Mouse (Mus musculus) MEL (cell line): ENCODE results near the gene Chrd. TPM values are rescaled to one million over a fixed set of nuclear protein-coding genes. Genes with fewer than 3 reads are reported as not detected.

Experiments
- DNase-seq: peaks from one replicate; pipeline ENCODE4 v3.0.0; 2011; ENCODE audit warnings: low read depth, low spot score
- H3K27ac ChIP-seq: 2 replicates; pipeline ENCODE4 v1.5.1; 2012; ENCODE audit warnings: low read depth, mild to moderate bottlenecking, control low read depth, low read length, moderate library complexity; ENCODE audit not compliant: control insufficient read depth
- H3K27me3 ChIP-seq, 2 experiments: fragments of 150-350 bp in 1 of 2; sonication (generic) in 1 of 2; 2 replicates each; pipeline ENCODE4 v1.6.1; 2012; ENCODE audit warnings: low read length in 2 of 2, mild to moderate bottlenecking in 2 of 2, improper control_type of control experiment in 1 of 2, moderate library complexity in 1 of 2; ENCODE audit not compliant: insufficient read depth in 2 of 2, control insufficient read depth in 1 of 2
- H3K36me3 ChIP-seq, 2 experiments: 2 replicates each; pipeline ENCODE4 v1.6.1; 2012 to 2014; ENCODE audit warnings: low read length in 2 of 2, improper control_type of control experiment in 1 of 2, inconsistent platforms in 1 of 2, mild to moderate bottlenecking in 1 of 2; ENCODE audit not compliant: insufficient read depth in 2 of 2, control insufficient read depth in 1 of 2
- H3K4me1 ChIP-seq, 2 experiments: fragments of 150-350 bp in 1 of 2; sonication (generic) in 1 of 2; 2 replicates each; pipeline ENCODE4 v1.6.1; 2012; ENCODE audit warnings: low read length in 2 of 2, improper control_type of control experiment in 1 of 2, mild to moderate bottlenecking in 1 of 2; ENCODE audit not compliant: insufficient read depth in 2 of 2, control insufficient read depth in 1 of 2
- H3K4me3 ChIP-seq, 2 experiments: fragments of 150-350 bp in 1 of 2; sonication (generic) in 1 of 2; 2 replicates each; pipeline ENCODE4 v1.5.1; 2012; ENCODE audit warnings: low read depth in 2 of 2, low read length in 2 of 2, mild to moderate bottlenecking in 2 of 2, moderate library complexity in 2 of 2, control low read depth in 1 of 2, improper control_type of control experiment in 1 of 2; ENCODE audit not compliant: control insufficient read depth in 1 of 2, insufficient read depth in 1 of 2
- H3K79me2 ChIP-seq: 2 replicates; pipeline ENCODE4 v1.6.1; 2012; ENCODE audit warnings: mild to moderate bottlenecking, low read length, moderate library complexity; ENCODE audit not compliant: control insufficient read depth, poor library complexity, insufficient read depth
- H3K9ac ChIP-seq: 2 replicates; pipeline ENCODE4 v1.6.1; 2012; ENCODE audit warnings: low read depth, mild to moderate bottlenecking, control low read depth, low read length, moderate library complexity; ENCODE audit not compliant: control insufficient read depth, poor library complexity, severe bottlenecking
- H3K9me3 ChIP-seq: fragments of 150-350 bp; sonication (generic); replicated peaks from 2 replicates; pipeline ENCODE4 v1.6.1; 2012; ENCODE audit warnings: mild to moderate bottlenecking, low read length, improper control_type of control experiment, moderate library complexity; ENCODE audit not compliant: insufficient read depth
- CHD2 ChIP-seq: IDR thresholded peaks from 2 replicates; pipeline ENCODE4 v1.6.1; 2011; ENCODE audit warnings: low read length, improper control_type of control experiment
- CTCF ChIP-seq, 3 experiments: IDR thresholded peaks in 2 of 3; conservative IDR thresholded peaks in 1 of 3; 2 replicates each; pipeline ENCODE4 v1.5.1; 2011 to 2012; ENCODE audit warnings: low read length in 3 of 3, low read depth in 2 of 3, mild to moderate bottlenecking in 2 of 3, improper control_type of control experiment in 1 of 3, inconsistent platforms in 1 of 3, mixed read lengths in 1 of 3, moderate library complexity in 1 of 3; ENCODE audit not compliant: control insufficient read depth in 1 of 3, insufficient read depth in 1 of 3, poor library complexity in 1 of 3, severe bottlenecking in 1 of 3
- EP300 ChIP-seq, 2 experiments: IDR thresholded peaks; 2 replicates each; pipeline ENCODE4 v1.6.1; 2011; ENCODE audit warnings: improper control_type of control experiment in 2 of 2, low read length in 2 of 2, low read depth in 1 of 2, mild to moderate bottlenecking in 1 of 2
- ETS1 ChIP-seq: IDR thresholded peaks from 2 replicates; pipeline ENCODE4 v1.6.1; 2012; ENCODE audit warnings: low read depth, mild to moderate bottlenecking, inconsistent platforms, low read length, improper control_type of control experiment, moderate library complexity
- GATA1 ChIP-seq: IDR thresholded peaks from 2 replicates; pipeline ENCODE4 v1.6.1; 2011; ENCODE audit warnings: low read depth, low read length, improper control_type of control experiment
- JUND ChIP-seq: IDR thresholded peaks from 2 replicates; pipeline ENCODE4 v1.6.1; 2011; ENCODE audit warnings: low read depth, mild to moderate bottlenecking, improper control_type of control experiment, low read length
- KAT2A ChIP-seq: conservative IDR thresholded peaks from 2 replicates; pipeline ENCODE4 v1.6.1; 2012; ENCODE audit warnings: low read depth, low read length, improper control_type of control experiment, inconsistent platforms
- MAFK ChIP-seq: IDR thresholded peaks from 2 replicates; pipeline ENCODE4 v1.6.1; 2011; ENCODE audit warnings: low read depth, mild to moderate bottlenecking, low read length, improper control_type of control experiment, borderline replicate concordance
- MAZ ChIP-seq: IDR thresholded peaks from 2 replicates; pipeline ENCODE4 v1.6.1; 2012; ENCODE audit warnings: low read depth, mild to moderate bottlenecking, inconsistent platforms, low read length, improper control_type of control experiment
- POLR2A ChIP-seq, 2 experiments: IDR thresholded peaks; 2 replicates each; pipeline ENCODE4 v1.6.1; 2011 to 2012; ENCODE audit warnings: low read length in 2 of 2, mild to moderate bottlenecking in 2 of 2, control low read depth in 1 of 2, improper control_type of control experiment in 1 of 2, low read depth in 1 of 2, moderate library complexity in 1 of 2; ENCODE audit not compliant: control insufficient read depth in 1 of 2, insufficient read depth in 1 of 2, poor library complexity in 1 of 2
- SIN3A ChIP-seq: IDR thresholded peaks from 2 replicates; pipeline ENCODE4 v1.6.1; 2012; ENCODE audit warnings: low read length, improper control_type of control experiment, inconsistent platforms
- TAL1 ChIP-seq: IDR thresholded peaks from 2 replicates; pipeline ENCODE4 v1.6.1; 2012; ENCODE audit warnings: mild to moderate bottlenecking, inconsistent platforms, low read length, moderate library complexity, mixed read lengths
- TBP ChIP-seq: IDR thresholded peaks from 2 replicates; pipeline ENCODE4 v1.8.0; 2011; ENCODE audit warnings: low read depth, low read length, improper control_type of control experiment
- TCF12 ChIP-seq: IDR thresholded peaks from 2 replicates; pipeline ENCODE4 v1.6.1; 2014; ENCODE audit warnings: low read depth, mild to moderate bottlenecking, inconsistent platforms, low read length, improper control_type of control experiment, moderate library complexity
- ZNF384 ChIP-seq: IDR thresholded peaks from 2 replicates; pipeline ENCODE4 v1.6.1; 2012; ENCODE audit warnings: low read depth, mild to moderate bottlenecking, inconsistent platforms, low read length, improper control_type of control experiment
- polyA plus RNA-seq, 2 experiments: library from polyadenylated mRNA; stranded (reverse) in 1 of 2; unstranded in 1 of 2; fragments of >175 nt in 1 of 2; fragments of >200 nt in 1 of 2; gene quantifications; 2 replicates each; pipeline versions ENCODE4 v1.2.1 to v1.2.4; 2012; ENCODE audit warnings: low replicate concordance in 2 of 2, low read depth in 1 of 2; ENCODE audit not compliant: insufficient read length in 2 of 2, insufficient read depth in 1 of 2, missing spikeins in 1 of 2
- total RNA-seq: library from RNA; depleted of rRNA; stranded (reverse); fragments of 300-350 nt; gene quantifications from 2 replicates; pipeline ENCODE4 v1.2.3, GENCODE M21; 2012

Gene Chrd
- total and polyA plus RNA-seq, 3 experiments = not detected

- Histone ChIP-seq H3K79me2 (no peaks in the 10 kb centered on the region), H3K4me1 (peaks cover 15 to 33% of the 10 kb centered on the region in 2 experiments), H3K36me3 (peaks cover 0 to 34% of the 10 kb centered on the region in 2 experiments; a peak in 2 of 4 replicates), H3K9ac (no peak overlapping the region), H3K9me3 (no peaks in the 10 kb centered on the region), H3K4me3 (no peak overlapping the region), H3K27ac (peak overlapping the region; percentile 62), H3K27me3 (no peaks in the 10 kb centered on the region)
- DNase-seq = peak; percentile 71
- TF ChIP-seq CTCF (IDR thresholded peaks at IDR 0.05 in 2 of 3, conservative IDR thresholded peaks at IDR 0.05 in 1 of 3; ENCODE audit: control insufficient read depth in 1 of 3, insufficient read depth in 1 of 3, low read depth in 2 of 3, low read length in 3 of 3, poor library complexity in 1 of 3, severe bottlenecking in 1 of 3) (no peak), ETS1 (peak; percentile 37; the same call in 1 of the 2 replicates), TAL1 (no peak), KAT2A (no peak), TBP (peak; percentile 68), EP300 (IDR thresholded peaks at IDR 0.05; ENCODE audit: low read depth in 1 of 2, low read length in 2 of 2) (0 out of 4 replicates have a peak, but pooled peaks of 1 of the 2 experiments have one; percentile 21), CHD2 (no peak), GATA1 (peak; percentile 20; the same call in 1 of the 2 replicates), SIN3A (no peak), MAFK (no peak), POLR2A (IDR thresholded peaks at IDR 0.05; ENCODE audit: control insufficient read depth in 1 of 2, insufficient read depth in 1 of 2, low read depth in 1 of 2, low read length in 2 of 2, poor library complexity in 1 of 2) (no peak), JUND (no peak)
Observed at GRCm38 (mm10) chr16:20705786-20706185, 27.1 kb upstream of the Chrd start.

GRCm38 (mm10) chr16:20706407-20707055, 26.4 kb upstream of the Chrd start:
- peaks cover 15 to 33% of the 10 kb centered on the region in 2 experiments for H3K4me1 ChIP-seq
- no peaks in the 10 kb centered on the region for H3K27me3 ChIP-seq
- H3K27ac ChIP-seq = peak overlapping the region; percentile 62
- TF ChIP-seq MAZ (no peak), ZNF384 (0 out of 2 replicates have a peak, but pooled peaks have one; percentile 27), TCF12 (0 out of 2 replicates have a peak, but pooled peaks have one; percentile 8), GATA1 (peak; percentile 46)
- no peaks in the 10 kb centered on the region for H3K79me2 ChIP-seq
- H3K36me3 ChIP-seq = peaks cover 0 to 34% of the 10 kb centered on the region in 2 experiments; a peak in 2 of 4 replicates
- no peak overlapping the region for H3K9ac ChIP-seq
- H3K9me3 ChIP-seq = no peaks in the 10 kb centered on the region
- no peak for DNase-seq
- no peak overlapping the region for H3K4me3 ChIP-seq
